Mouse (Mus musculus): ENCODE data around the gene Fbxo42. TPM values are rescaled to one million over a fixed set of nuclear protein-coding genes. Genes with fewer than 3 reads are reported as not detected.

The Fbxo42 gene
- polyA plus RNA-seq, 1 experiment from 2014 or later = 22.5 TPM

DNA sequence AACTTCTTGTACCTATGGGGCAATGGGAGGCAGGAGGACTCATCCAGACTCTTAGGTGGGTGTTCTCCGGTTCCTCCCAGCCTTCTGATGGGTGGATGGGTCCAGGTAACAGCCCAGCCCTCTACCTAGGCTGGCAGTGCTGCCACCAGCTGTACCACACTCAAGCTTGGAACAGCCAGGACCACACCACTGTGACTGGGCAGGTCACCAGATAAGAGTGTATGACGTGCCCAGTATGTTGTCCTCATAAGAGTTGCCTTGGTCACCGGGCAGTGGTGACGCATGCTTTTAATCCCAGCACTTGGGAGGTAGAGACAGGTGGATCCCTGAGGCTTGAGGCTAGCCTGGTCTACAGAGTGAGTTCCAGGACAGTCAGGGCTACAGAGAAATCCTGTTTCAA, 85.5 kb downstream of the Fbxo42 start:
- no peak overlapping the region for H3K4me2 ChIP-seq
- no peaks in the 10 kb centered on the region for H3K4me1 ChIP-seq
- no peaks in the 10 kb centered on the region for H3K9me3 ChIP-seq
- H3K27me3 ChIP-seq = peaks cover 2% of the 10 kb centered on the region; the same call in 1 of the 2 replicates
- no peak for ATAC-seq (ENCODE audit: borderline replicate concordance, extremely low read depth, low FRiP score, low TSS enrichment)
- WGBS = 79% methylated on average over 4 of the region's 4 CpGs
- H3K9ac ChIP-seq = no peak overlapping the region
- H3K27ac ChIP-seq = no peak overlapping the region
- no peak overlapping the region for H3K4me3 ChIP-seq
- no peaks in the 10 kb centered on the region for H3K36me3 ChIP-seq

DNA sequence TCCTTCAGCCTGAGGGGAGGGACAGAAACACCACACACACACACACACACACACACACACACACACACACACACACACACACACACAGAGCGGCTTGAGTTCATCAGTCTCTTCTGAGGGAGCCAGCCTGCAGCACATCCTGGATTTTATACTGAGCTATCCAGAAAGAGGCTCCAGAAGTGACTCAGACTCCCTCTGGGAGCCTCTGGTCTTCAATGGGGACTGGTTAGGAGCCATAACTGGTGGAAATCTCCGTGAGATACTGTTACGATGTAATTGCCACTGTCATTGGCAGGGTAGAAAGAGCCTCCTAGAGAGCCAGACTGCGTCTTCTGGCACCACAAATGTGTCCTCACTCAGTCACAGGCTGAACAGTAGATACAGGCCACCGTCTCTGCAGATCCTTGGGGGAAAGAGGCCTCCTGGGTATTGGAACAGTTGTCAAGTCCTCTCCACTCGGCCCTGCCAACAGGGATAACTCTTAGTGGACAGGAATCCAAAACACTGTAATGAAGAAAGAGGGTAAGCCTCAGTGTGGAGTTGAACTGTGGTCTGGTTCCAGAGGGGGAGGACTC, 87.9 kb downstream of the Fbxo42 start:
- Histone ChIP-seq H3K27ac (no peak overlapping the region), H3K27me3 (peaks cover 13% of the 10 kb centered on the region), H3K9ac (no peak overlapping the region), H3K9me3 (no peaks in the 10 kb centered on the region), H3K4me3 (no peak overlapping the region), H3K36me3 (no peaks in the 10 kb centered on the region), H3K4me2 (no peak overlapping the region), H3K4me1 (peaks cover 20% of the 10 kb centered on the region)
- 66% methylated on average over 6 of the region's 6 CpGs for WGBS
- no peak for ATAC-seq (ENCODE audit: borderline replicate concordance, extremely low read depth, low FRiP score, low TSS enrichment)

DNA sequence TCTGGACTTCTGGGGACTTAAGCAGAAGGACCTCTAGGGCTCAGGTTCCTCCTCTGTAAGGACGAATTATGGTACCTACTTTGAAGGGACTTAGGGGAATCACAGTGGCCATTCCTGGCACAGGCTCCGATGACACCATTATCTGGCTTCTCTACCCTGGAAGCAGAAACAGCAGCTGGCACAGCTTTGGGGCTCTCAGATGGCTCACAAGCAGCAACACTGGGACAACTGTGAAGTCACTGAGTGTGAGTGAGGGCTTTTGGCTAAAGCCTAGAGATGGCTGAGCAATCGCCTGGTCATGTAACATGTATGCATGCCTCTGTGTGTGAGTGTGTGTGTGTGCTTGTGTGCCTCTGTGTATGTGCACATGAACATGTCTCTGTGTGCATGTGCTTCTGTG, 89.1 kb downstream of the Fbxo42 start:
- ATAC-seq (ENCODE audit: borderline replicate concordance, extremely low read depth, low FRiP score, low TSS enrichment) = no peak

DNA sequence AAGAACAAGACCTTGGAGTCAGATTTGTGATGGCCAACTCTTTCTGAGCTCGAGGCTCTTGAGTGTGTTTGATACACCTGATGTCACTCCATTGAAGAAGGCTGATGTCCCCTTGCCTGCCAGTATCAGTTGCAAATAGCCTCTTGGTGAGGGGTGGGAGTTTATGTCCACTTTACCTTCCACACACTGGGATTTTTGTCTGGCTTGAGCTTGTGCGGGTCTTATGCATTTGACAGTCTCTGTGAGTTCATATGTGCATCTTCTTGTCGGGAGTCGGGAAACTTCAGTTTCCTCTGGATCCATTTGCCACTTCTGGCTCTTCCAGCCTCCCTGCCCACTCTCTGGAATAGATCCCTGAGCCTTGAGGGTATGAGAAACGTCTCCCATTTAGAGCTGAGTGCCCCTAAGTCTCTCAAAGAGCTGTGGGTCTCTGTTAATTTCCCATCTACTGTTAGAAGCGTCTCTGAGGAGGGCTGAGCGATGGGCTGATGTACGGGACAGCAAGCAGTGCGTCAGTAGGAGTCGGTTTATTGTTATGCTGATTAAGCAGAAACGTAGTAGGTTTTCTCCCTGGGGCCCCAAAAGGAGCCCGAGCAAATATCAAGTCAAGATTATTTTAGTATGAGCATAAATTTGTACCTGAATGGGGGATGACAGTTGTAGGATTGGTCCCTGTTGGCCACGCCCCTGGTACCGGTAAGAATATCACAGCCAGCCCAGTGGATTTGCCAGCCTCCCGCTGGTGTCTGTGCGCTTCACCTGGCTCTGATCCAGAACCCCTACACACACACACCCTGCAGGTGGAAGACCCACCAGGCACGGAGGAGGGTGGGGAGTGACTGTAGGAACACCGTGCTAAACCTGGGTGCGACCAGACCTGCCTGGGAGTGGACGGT, 91.0 kb downstream of the Fbxo42 start:
- 6% methylated on average over 20 of the region's 20 CpGs for WGBS
- no peak for ATAC-seq (ENCODE audit: borderline replicate concordance, extremely low read depth, low FRiP score, low TSS enrichment)
- peaks cover 49% of the 10 kb centered on the region for H3K4me1 ChIP-seq
- H3K9me3 ChIP-seq = no peaks in the 10 kb centered on the region
- peak overlapping the region; percentile 34; the same call in 1 of the 2 replicates for H3K9ac ChIP-seq
- H3K27me3 ChIP-seq = peaks cover 32% of the 10 kb centered on the region
- H3K36me3 ChIP-seq = no peaks in the 10 kb centered on the region
- peak overlapping the region; percentile 36 for H3K4me3 ChIP-seq
- H3K27ac ChIP-seq = no peak overlapping the region
- H3K4me2 ChIP-seq = peak overlapping the region; percentile 82

More for the DNA sequence above, 89.1 kb downstream of the Fbxo42 start:
- Histone ChIP-seq H3K27ac (no peak overlapping the region), H3K4me2 (no peak overlapping the region), H3K9me3 (no peaks in the 10 kb centered on the region), H3K27me3 (peaks cover 23% of the 10 kb centered on the region), H3K36me3 (no peaks in the 10 kb centered on the region), H3K4me3 (no peak overlapping the region), H3K4me1 (peaks cover 30% of the 10 kb centered on the region), H3K9ac (no peak overlapping the region)
- 63% methylated on average over 3 of the region's 3 CpGs for WGBS

DNA sequence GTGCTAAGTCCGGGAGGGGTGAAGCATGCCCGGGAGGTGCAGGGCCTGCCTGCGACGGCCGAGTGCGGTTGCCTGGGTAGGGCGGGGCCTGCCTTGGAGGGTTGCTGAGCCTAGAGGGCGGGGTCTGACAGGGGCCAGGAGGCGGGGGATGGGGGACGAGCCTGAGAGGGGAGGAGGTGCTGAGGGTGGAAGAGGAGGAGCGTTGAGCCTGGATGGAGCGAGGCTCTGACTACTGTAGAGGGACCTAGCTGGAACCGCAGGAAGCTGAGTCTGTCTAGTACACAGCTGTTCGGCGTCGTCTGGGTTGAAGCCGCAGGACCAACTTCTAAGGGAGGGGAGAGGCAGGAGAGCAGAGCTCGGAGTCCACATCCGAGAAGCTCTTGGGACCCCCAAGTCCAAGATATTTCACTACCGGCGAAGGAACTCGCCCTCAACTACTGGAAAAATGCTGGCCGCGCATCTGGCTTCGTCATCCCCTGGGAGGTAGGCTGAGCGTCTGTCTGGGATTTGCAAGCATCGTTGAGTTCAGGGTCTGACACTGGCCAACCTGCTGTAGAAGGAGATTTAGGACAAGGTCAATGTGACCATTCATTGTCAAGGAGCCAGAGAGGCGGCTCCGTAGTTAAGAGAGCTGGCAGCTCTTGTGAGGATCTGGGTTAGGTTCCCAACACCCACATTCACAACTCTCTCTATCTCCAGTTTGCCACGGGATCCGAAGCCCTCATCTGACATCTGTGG, 91.8 kb downstream of the Fbxo42 start, which contains the start of gene Arhgef19:
Arhgef19 (plus strand) TSS at position 112 of the 738 bp plus-strand sequence.
- H3K4me1 ChIP-seq = peaks cover 57% of the 10 kb centered on the region
- H3K36me3 ChIP-seq = no peaks in the 10 kb centered on the region
- under 1% methylated on average over 31 of the region's 31 CpGs for WGBS
- H3K4me2 ChIP-seq = peak within 1 kb of the TSS; percentile 82
- H3K9ac ChIP-seq = peak within 1 kb of the TSS; percentile 34
- H3K4me3 ChIP-seq = peak within 1 kb of the TSS; percentile 36
- peaks cover 35% of the 10 kb centered on the region for H3K27me3 ChIP-seq
- H3K9me3 ChIP-seq = no peaks in the 10 kb centered on the region
- peak within 1 kb of the TSS; percentile 43 for H3K27ac ChIP-seq
- ATAC-seq (ENCODE audit: borderline replicate concordance, extremely low read depth, low FRiP score, low TSS enrichment) = peak; percentile 90

DNA sequence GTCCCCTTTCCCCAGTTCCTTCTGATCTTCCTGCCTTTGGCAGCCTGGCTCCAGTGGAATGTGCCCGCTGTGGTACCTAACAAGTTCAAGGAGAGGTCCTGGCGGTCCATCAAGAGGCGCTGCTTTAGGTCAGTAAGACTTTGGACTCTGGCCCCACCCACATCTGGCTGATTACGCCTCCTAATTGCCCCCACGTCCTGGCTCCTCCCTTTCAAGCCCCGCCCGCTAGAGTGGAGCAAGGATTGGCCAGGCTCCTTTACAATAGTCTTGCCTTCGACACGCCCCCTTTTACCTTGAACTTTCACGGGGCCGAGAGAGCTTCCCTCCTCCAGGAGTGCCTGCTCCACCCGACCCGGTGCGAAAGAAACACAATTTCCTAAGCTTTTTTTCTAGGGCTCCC, 92.9 kb downstream of the Fbxo42 start:
- no peaks in the 10 kb centered on the region for H3K9me3 ChIP-seq
- no peaks in the 10 kb centered on the region for H3K36me3 ChIP-seq
- peak; percentile 24; the same call in 1 of the 2 replicates for ATAC-seq (ENCODE audit: borderline replicate concordance, extremely low read depth, low FRiP score, low TSS enrichment)
- peak overlapping the region; percentile 91 for H3K27ac ChIP-seq
- no peak overlapping the region for H3K9ac ChIP-seq
- peak overlapping the region; percentile 2 for H3K4me3 ChIP-seq
- 4% methylated on average over 14 of the region's 14 CpGs for WGBS
- peaks cover 68% of the 10 kb centered on the region for H3K4me1 ChIP-seq
- H3K4me2 ChIP-seq = peak overlapping the region; percentile 82
- H3K27me3 ChIP-seq = peaks cover 35% of the 10 kb centered on the region

DNA sequence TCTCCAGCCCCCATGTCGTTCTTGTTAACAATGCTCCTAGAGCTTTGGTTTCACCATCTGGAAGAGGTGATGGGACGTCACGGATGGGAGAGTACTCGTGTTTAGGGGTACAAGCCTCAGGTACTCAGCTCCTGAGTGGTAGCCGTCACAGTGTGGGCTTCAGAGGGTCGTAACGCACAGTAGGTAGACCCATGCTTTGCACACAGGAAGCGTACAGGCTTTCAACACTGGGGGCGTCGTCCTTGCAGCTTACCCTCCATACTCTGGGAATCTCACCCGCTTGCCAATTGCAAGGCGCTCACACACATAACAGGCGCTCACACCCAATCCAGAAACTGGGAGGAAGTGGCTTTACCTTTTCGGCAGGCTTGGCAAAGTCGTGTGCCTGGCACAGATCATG, 94.1 kb downstream of the Fbxo42 start:
- no peak for ATAC-seq (ENCODE audit: borderline replicate concordance, extremely low read depth, low FRiP score, low TSS enrichment)
- Histone ChIP-seq H3K9me3 (no peaks in the 10 kb centered on the region), H3K36me3 (no peaks in the 10 kb centered on the region), H3K4me3 (peak overlapping the region; percentile 35), H3K27ac (peak overlapping the region; percentile 91), H3K27me3 (peaks cover 48% of the 10 kb centered on the region), H3K4me2 (peak overlapping the region; percentile 72), H3K4me1 (peaks cover 80% of the 10 kb centered on the region), H3K9ac (no peak overlapping the region)
- 28% methylated on average over 15 of the region's 15 CpGs for WGBS

DNA sequence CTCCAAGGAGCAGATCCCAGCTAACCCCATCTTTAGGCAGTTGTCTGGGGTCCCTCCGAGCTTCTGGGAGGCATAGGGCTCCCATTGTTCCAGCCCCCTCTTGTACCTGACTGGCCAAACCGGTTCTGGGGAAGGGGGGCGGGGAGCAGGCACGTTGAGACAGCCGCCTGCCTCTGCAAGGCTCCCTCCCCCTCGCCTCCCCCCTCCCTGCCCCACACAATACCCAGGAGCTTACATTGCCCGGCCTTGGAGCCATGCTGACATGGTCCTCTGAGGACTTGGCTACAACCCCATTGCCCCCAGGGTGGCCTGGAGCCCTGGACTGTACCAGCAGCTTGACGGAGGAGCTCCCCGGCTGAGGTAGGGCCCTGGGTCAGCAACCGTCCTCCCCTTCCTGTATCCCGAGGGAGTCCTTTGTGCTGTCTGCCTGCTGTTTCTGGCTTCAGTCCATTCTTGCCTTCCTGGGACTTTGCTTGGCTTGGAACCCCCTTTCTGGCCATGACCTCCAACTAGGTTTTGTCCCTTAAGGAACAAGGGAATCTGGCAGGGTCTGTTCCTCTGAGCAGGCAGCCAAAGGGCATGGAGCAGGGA, 95.0 kb downstream of the Fbxo42 start:
- peaks cover 89% of the 10 kb centered on the region for H3K4me1 ChIP-seq
- H3K27me3 ChIP-seq = peaks cover 56% of the 10 kb centered on the region
- H3K4me2 ChIP-seq = peak overlapping the region; percentile 72
- 5% methylated on average over 9 of the region's 11 CpGs for WGBS
- H3K9me3 ChIP-seq = no peaks in the 10 kb centered on the region
- no peaks in the 10 kb centered on the region for H3K36me3 ChIP-seq
- peak overlapping the region; percentile 17 for H3K9ac ChIP-seq
- ATAC-seq (ENCODE audit: borderline replicate concordance, extremely low read depth, low FRiP score, low TSS enrichment) = peak; percentile 35
- H3K4me3 ChIP-seq = peak overlapping the region; percentile 35
- H3K27ac ChIP-seq = peak overlapping the region; percentile 91

DNA sequence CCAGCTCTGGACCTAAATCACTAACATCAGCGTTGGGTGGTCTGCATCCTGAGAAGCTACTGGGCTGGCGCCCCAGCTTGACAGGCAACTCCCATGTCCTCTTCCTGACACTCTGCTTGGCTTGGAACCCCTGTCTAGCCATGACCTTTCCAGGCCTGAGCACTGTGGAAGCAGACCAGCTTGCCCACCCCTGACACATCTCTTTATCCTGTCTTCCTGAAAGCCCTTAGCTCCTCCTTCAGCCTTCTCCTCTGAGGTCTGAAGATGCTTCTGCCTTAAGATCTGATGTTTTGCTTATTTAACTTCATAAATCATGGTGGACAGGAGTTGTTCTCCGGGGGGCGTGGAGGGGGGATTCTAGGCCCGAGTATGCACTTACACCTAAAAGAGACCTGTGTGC, 95.9 kb downstream of the Fbxo42 start:
- Histone ChIP-seq H3K4me1 (peaks cover 97% of the 10 kb centered on the region), H3K27ac (peak overlapping the region; percentile 91), H3K4me3 (peak overlapping the region; percentile 35), H3K9ac (no peak overlapping the region; the same call in 1 of the 2 replicates), H3K4me2 (peak overlapping the region; percentile 72), H3K9me3 (no peaks in the 10 kb centered on the region), H3K27me3 (peaks cover 59% of the 10 kb centered on the region), H3K36me3 (no peaks in the 10 kb centered on the region)
- no peak for ATAC-seq (ENCODE audit: borderline replicate concordance, extremely low read depth, low FRiP score, low TSS enrichment)
- WGBS = 33% methylated on average over 5 of the region's 5 CpGs

DNA sequence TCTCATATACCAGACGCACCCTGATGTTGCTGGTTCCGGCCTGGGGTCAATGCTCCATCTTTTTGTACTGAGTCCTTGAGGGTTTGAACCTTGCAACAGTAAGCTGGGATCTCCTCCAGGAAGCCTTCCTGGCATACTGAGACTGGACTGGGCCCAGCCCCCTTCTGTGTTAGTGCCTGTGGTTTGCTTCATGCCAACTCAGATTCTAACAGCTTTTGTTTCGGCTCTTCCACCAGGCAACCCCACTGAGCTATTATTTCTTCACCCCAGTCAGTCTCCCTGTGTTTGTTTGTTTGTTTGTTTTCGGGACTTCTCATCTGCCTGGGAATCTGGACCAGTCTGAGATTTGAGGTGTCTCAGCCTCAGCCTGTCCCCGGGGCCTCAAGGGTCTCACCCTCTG, 96.7 kb downstream of the Fbxo42 start:
- Histone ChIP-seq H3K36me3 (0 out of 2 replicates have a peak, but pooled peaks cover under 1% of the 10 kb centered on the region), H3K27ac (peak overlapping the region; percentile 91), H3K4me3 (peak overlapping the region; percentile 35), H3K4me1 (peaks cover 91% of the 10 kb centered on the region), H3K9me3 (no peaks in the 10 kb centered on the region), H3K9ac (peak overlapping the region; percentile 39; the same call in 1 of the 2 replicates), H3K27me3 (peaks cover 60% of the 10 kb centered on the region), H3K4me2 (peak overlapping the region; percentile 72)
- no peak for ATAC-seq (ENCODE audit: borderline replicate concordance, extremely low read depth, low FRiP score, low TSS enrichment)
- 43% methylated on average over 5 of the region's 5 CpGs for whole genome bisulfite sequencing

DNA sequence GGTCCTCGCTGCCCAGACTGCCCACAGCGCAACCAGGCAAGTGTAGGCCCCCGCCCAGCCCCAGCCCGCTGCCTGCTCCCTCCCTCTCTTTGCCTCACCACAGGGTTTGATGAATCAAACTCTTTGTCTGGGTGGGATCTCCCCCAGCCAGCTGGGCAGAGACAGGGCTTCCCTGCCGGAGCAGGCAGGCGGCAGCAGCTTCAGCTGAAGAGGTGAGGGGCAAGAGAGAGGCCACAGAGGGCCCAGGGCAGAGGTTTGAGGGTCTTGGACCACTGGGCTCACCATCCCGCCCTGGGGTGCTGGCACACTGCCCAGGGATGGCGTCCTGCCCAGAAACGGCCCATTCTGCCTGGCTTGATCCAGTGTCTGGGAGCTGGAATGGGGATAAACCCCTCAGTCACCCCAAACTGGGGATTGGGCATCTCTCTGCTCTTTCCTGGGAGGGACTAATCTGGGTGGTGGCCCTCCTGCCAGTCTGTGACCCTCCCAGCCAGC, 97.3 kb downstream of the Fbxo42 start:
- no peaks in the 10 kb centered on the region for H3K9me3 ChIP-seq
- H3K36me3 ChIP-seq = 0 out of 2 replicates have a peak, but pooled peaks cover 2% of the 10 kb centered on the region
- no peak for ATAC-seq (ENCODE audit: borderline replicate concordance, extremely low read depth, low FRiP score, low TSS enrichment)
- peaks cover 62% of the 10 kb centered on the region for H3K27me3 ChIP-seq
- H3K4me1 ChIP-seq = peaks cover 86% of the 10 kb centered on the region
- peak overlapping the region; percentile 91 for H3K27ac ChIP-seq
- WGBS = 7% methylated on average over 9 of the region's 9 CpGs
- H3K4me2 ChIP-seq = peak overlapping the region; percentile 72
- H3K4me3 ChIP-seq = peak overlapping the region; percentile 35
- peak overlapping the region; percentile 39 for H3K9ac ChIP-seq
